Comparison of ENCODE assay signal across 8 mouse cellular contexts in genomic region chr2:131171401-131172104, GRCm38 (mm10). TPM values are rescaled to one million over a fixed set of nuclear protein-coding genes. Genes with fewer than 3 reads are reported as not detected.
DNase-seq lines count a peak whose midpoint lies in the region; ATAC-seq and TF ChIP-seq lines count a peak whose summit lies in the region.

No protein-coding gene starts in this region.

- peak overlapping the region; percentile 28 to 55 for H3K4me3 ChIP-seq in ES-E14 (ENCODE audit: insufficient read depth in 1 of 2, low read depth in 1 of 2, low read length in 2 of 2, poor library complexity in 1 of 2, severe bottlenecking in 1 of 2)
- peak overlapping the region; percentile 38; the same call in 1 of the 2 replicates for H3K4me3 ChIP-seq in heart, adult 2 months
- H3K4me3 ChIP-seq in kidney, adult 2 months (ENCODE audit: insufficient read depth, low read depth, low read length), result peak overlapping the region; percentile 16; the same call in 1 of the 2 replicates
- peak overlapping the region; percentile 33 for H3K4me3 ChIP-seq in limb, embryonic 12.5 days (replicated peaks)
- no peak overlapping the region for H3K4me3 ChIP-seq in midbrain, embryonic 16.5 days (ENCODE audit: low read depth, low read length)
- peak overlapping the region; percentile 17; the same call in 1 of the 2 replicates for H3K4me3 ChIP-seq in stomach, embryonic 16.5 days (replicated peaks; ENCODE audit: low read length)

- TF ChIP-seq POLR2A in heart, adult 2 months (IDR thresholded peaks at IDR 0.05; ENCODE audit: insufficient read depth, low read depth, low read length), result no peak
- no peak for TF ChIP-seq POLR2A in kidney, adult 2 months (IDR thresholded peaks at IDR 0.05; ENCODE audit: low read depth, low read length)

- H3K4me1 ChIP-seq in ES-E14 (ENCODE audit: control insufficient read depth in 2 of 2, insufficient read depth in 2 of 2, low read length in 2 of 2, poor library complexity in 1 of 2), result peaks cover 4 to 10% of the 10 kb centered on the region in 2 experiments
- peaks cover 3% of the 10 kb centered on the region; the same call in 1 of the 2 replicates for H3K4me1 ChIP-seq in heart, adult 2 months (ENCODE audit: control insufficient read depth, insufficient read depth, low read length)
- peaks cover 17% of the 10 kb centered on the region; the same call in 1 of the 2 replicates for H3K4me1 ChIP-seq in kidney, adult 2 months (ENCODE audit: control insufficient read depth, insufficient read depth, low read length)
- peaks cover 17% of the 10 kb centered on the region for H3K4me1 ChIP-seq in limb, embryonic 12.5 days (replicated peaks)
- H3K4me1 ChIP-seq in midbrain, embryonic 16.5 days (ENCODE audit: control insufficient read depth, insufficient read depth, low read length), result peaks cover 30% of the 10 kb centered on the region
- H3K4me1 ChIP-seq in stomach, embryonic 16.5 days (ENCODE audit: control insufficient read depth, insufficient read depth, low read length), result peaks cover 32% of the 10 kb centered on the region; the same call in 1 of the 2 replicates

- no peaks in the 10 kb centered on the region for H3K79me2 ChIP-seq in heart, adult 2 months (replicated peaks; ENCODE audit: control insufficient read depth, insufficient read depth, low read length)

- peak overlapping the region; percentile 29; the same call in 1 of the 2 replicates for H3K9ac ChIP-seq in ES-E14 (ENCODE audit: insufficient read depth, low read depth, low read length, poor library complexity, severe bottlenecking)
- no peak overlapping the region for H3K9ac ChIP-seq in heart, adult 2 months (ENCODE audit: low read depth, low read length)
- H3K9ac ChIP-seq in limb, embryonic 12.5 days (replicated peaks), result no peak overlapping the region; the same call in 1 of the 2 replicates
- H3K9ac ChIP-seq in midbrain, embryonic 16.5 days (ENCODE audit: low read depth, low read length), result no peak overlapping the region
- H3K9ac ChIP-seq in stomach, embryonic 16.5 days (ENCODE audit: low read length), result 0 out of 2 replicates have a peak overlapping the region, but pooled peaks have one; percentile 42

- TF ChIP-seq CTCF in heart, adult 2 months (IDR thresholded peaks at IDR 0.05), result peak; percentile 60
- 0 out of 2 replicates have a peak, but pooled peaks have one; percentile 12 for TF ChIP-seq CTCF in kidney, adult 2 months (conservative IDR thresholded peaks at IDR 0.05; ENCODE audit: insufficient read depth, insufficient read length, low read depth, low read length)

- TF ChIP-seq EP300 in heart, adult 2 months (IDR thresholded peaks at IDR 0.05; ENCODE audit: insufficient read depth, low read depth, low read length), result no peak

- intact Hi-C loops in heart, adult 2 months (cut with DNase I), result loop anchor here (1.0 to 10.0 kb wide), 2 partner anchors 11 to 337 kb away; partner anchors contain the start of gene 1700037H04Rik

- WGBS in heart, adult 2 months, result 52% methylated on average over 43 of the region's 43 CpGs
- 40% methylated on average over 43 of the region's 43 CpGs for WGBS in kidney, adult 2 months
- WGBS in limb, embryonic 12.5 days, result 3% methylated on average over 43 of the region's 43 CpGs
- 10% methylated on average over 43 of the region's 43 CpGs for WGBS in midbrain, embryonic 16.5 days
- 17% methylated on average over 43 of the region's 43 CpGs for WGBS in stomach, embryonic 16.5 days

- ATAC-seq in limb, embryonic 12.5 days (ENCODE audit: insufficient number of reproducible peaks, insufficient read depth, low FRiP score, low TSS enrichment, low read depth), result no peak
- no peak for ATAC-seq in midbrain, embryonic 16.5 days
- ATAC-seq in stomach, embryonic 16.5 days (ENCODE audit: insufficient read depth, low FRiP score), result peak; percentile 27; the same call in 1 of the 2 replicates

- DNase-seq in ES-E14 (ENCODE audit: low read depth, low spot score) (no peak), adipocyte (ENCODE audit: low spot score) (no peak)
- peak; percentile 53 for DNase-seq in cerebellum, adult 8-10 months
- peak; percentile 78 to 79 for DNase-seq in heart, adult 2 months
- DNase-seq in kidney, adult 2 months, result peak; percentile 87

- in situ Hi-C loops in ES-E14 (cut with MboI; ENCODE audit: low sequenced_read_pairs in 2 of 2, unreplicated experiment in 2 of 2), result no loop called here

- no peaks in the 10 kb centered on the region for H3K27me3 ChIP-seq in heart, adult 2 months (ENCODE audit: control insufficient read depth, insufficient read depth, low read length)
- H3K27me3 ChIP-seq in kidney, adult 2 months (replicated peaks; ENCODE audit: control insufficient read depth, insufficient read depth, low read length), result no peaks in the 10 kb centered on the region
- peaks cover 54% of the 10 kb centered on the region for H3K27me3 ChIP-seq in limb, embryonic 12.5 days
- H3K27me3 ChIP-seq in midbrain, embryonic 16.5 days (ENCODE audit: control insufficient read depth, insufficient read depth, low read depth, low read length), result peaks cover 23% of the 10 kb centered on the region
- peaks cover 5% of the 10 kb centered on the region; the same call in 1 of the 2 replicates for H3K27me3 ChIP-seq in stomach, embryonic 16.5 days (ENCODE audit: control insufficient read depth, insufficient read depth, low read length)

- peak overlapping the region; percentile 60 for H3K4me2 ChIP-seq in limb, embryonic 12.5 days
- H3K4me2 ChIP-seq in midbrain, embryonic 16.5 days (ENCODE audit: low read length), result peak overlapping the region; percentile 22
- H3K4me2 ChIP-seq in stomach, embryonic 16.5 days (ENCODE audit: low read depth, low read length), result peak overlapping the region; percentile 44

- H3K27ac ChIP-seq in ES-E14 (ENCODE audit: insufficient read depth, low read depth, low read length, poor library complexity, severe bottlenecking), result no peak overlapping the region
- no peak overlapping the region for H3K27ac ChIP-seq in heart, adult 2 months
- no peak overlapping the region for H3K27ac ChIP-seq in kidney, adult 2 months (ENCODE audit: insufficient read depth, low read depth, low read length)
- H3K27ac ChIP-seq in limb, embryonic 12.5 days, result no peak overlapping the region
- H3K27ac ChIP-seq in midbrain, embryonic 16.5 days (ENCODE audit: low read length), result no peak overlapping the region
- H3K27ac ChIP-seq in stomach, embryonic 16.5 days (ENCODE audit: low read length), result no peak overlapping the region

- no peaks in the 10 kb centered on the region for H3K9me3 ChIP-seq in ES-E14 (ENCODE audit: control insufficient read depth, insufficient read depth, low read depth, low read length)
- H3K9me3 ChIP-seq in limb, embryonic 12.5 days, result peaks cover 5% of the 10 kb centered on the region; the same call in 1 of the 2 replicates
- no peaks in the 10 kb centered on the region for H3K9me3 ChIP-seq in midbrain, embryonic 16.5 days (replicated peaks; ENCODE audit: control insufficient read depth, low read length, poor library complexity, severe bottlenecking)
- no peaks in the 10 kb centered on the region for H3K9me3 ChIP-seq in stomach, embryonic 16.5 days (replicated peaks; ENCODE audit: control insufficient read depth, low read length)

- H3K36me3 ChIP-seq in ES-E14 (ENCODE audit: control insufficient read depth, insufficient read depth, low read length, poor library complexity, severe bottlenecking), result no peaks in the 10 kb centered on the region
- H3K36me3 ChIP-seq in heart, adult 2 months (ENCODE audit: control insufficient read depth, insufficient read depth, low read length), result no peaks in the 10 kb centered on the region
- H3K36me3 ChIP-seq in kidney, adult 2 months (ENCODE audit: control insufficient read depth, insufficient read depth, low read length), result no peaks in the 10 kb centered on the region
- peaks cover 5% of the 10 kb centered on the region; the same call in 1 of the 2 replicates for H3K36me3 ChIP-seq in limb, embryonic 12.5 days
- H3K36me3 ChIP-seq in midbrain, embryonic 16.5 days (ENCODE audit: control insufficient read depth, insufficient read depth, low read length), result peaks cover 3% of the 10 kb centered on the region; the same call in 1 of the 2 replicates
- no peaks in the 10 kb centered on the region for H3K36me3 ChIP-seq in stomach, embryonic 16.5 days (ENCODE audit: control insufficient read depth, insufficient read depth, low read length)

RNA-seq across cellular contexts. Expression of gene Cenpb, which starts 8.3 kb away (rescaled TPM):
- total RNA-seq in ES-E14 (2012; rRNA removed), result 30.0 and 38.5 TPM in 2 replicates
- 10 to 100 TPM; 71.9 to 92.6 TPM for total RNA-seq in heart, adult 2 months (2021)
- polyA plus RNA-seq in heart, adult 2 months (2012; rRNA removed), result 57.1 and 58.5 TPM in 2 replicates
- polyA plus RNA-seq in kidney, adult 2 months (2012; rRNA removed), result 95.3 and 105 TPM in 2 replicates
- 11.8 and 14.9 TPM in 2 replicates for polyA plus RNA-seq in limb, embryonic 12.5 days (2016; fragmentation: Nextera tagmentation; extraction: Ambion mirVana)
- polyA plus RNA-seq in midbrain, embryonic 16.5 days (2015; fragmentation: Nextera tagmentation; extraction: Ambion mirVana), result 11.1 and 11.7 TPM in 2 replicates
- polyA plus RNA-seq in stomach, embryonic 16.5 days (2015; fragmentation: Nextera tagmentation; extraction: Ambion mirVana), result 9.2 and 10.4 TPM in 2 replicates

RNA-seq across cellular contexts. Expression of gene 1700037H04Rik, which starts 11.7 kb away (rescaled TPM):
- total RNA-seq in ES-E14 (2012; rRNA removed), result 61.6 and 69.0 TPM in 2 replicates
- total RNA-seq in heart, adult 2 months (2021), result 10 to 100 TPM in 1 of 2 experiments, 1 to 10 TPM in 1; 9.8 to 11.3 TPM
- polyA plus RNA-seq in heart, adult 2 months (2012; rRNA removed), result 33.6 and 48.9 TPM in 2 replicates
- 107 and 112 TPM in 2 replicates for polyA plus RNA-seq in kidney, adult 2 months (2012; rRNA removed)
- polyA plus RNA-seq in limb, embryonic 12.5 days (2016; fragmentation: Nextera tagmentation; extraction: Ambion mirVana), result 58.2 and 62.2 TPM in 2 replicates
- 74.0 and 74.1 TPM in 2 replicates for polyA plus RNA-seq in midbrain, embryonic 16.5 days (2015; fragmentation: Nextera tagmentation; extraction: Ambion mirVana)
- polyA plus RNA-seq in stomach, embryonic 16.5 days (2015; fragmentation: Nextera tagmentation; extraction: Ambion mirVana), result 73.0 and 78.4 TPM in 2 replicates

RNA-seq across cellular contexts. Expression of gene Cdc25b, which starts 15.2 kb away (rescaled TPM):
- 9.7 and 16.4 TPM in 2 replicates for total RNA-seq in ES-E14 (2012; rRNA removed)
- total RNA-seq in heart, adult 2 months (2021), result 10 to 100 TPM in 1 of 2 experiments, 1 to 10 TPM in 1; 4.3 to 10.3 TPM
- 9.8 and 12.5 TPM in 2 replicates for polyA plus RNA-seq in heart, adult 2 months (2012; rRNA removed)
- polyA plus RNA-seq in kidney, adult 2 months (2012; rRNA removed), result 12.9 TPM in 2 replicates
- 55.4 and 55.5 TPM in 2 replicates for polyA plus RNA-seq in limb, embryonic 12.5 days (2016; fragmentation: Nextera tagmentation; extraction: Ambion mirVana)
- 16.2 and 18.5 TPM in 2 replicates for polyA plus RNA-seq in midbrain, embryonic 16.5 days (2015; fragmentation: Nextera tagmentation; extraction: Ambion mirVana)
- 72.3 and 72.8 TPM in 2 replicates for polyA plus RNA-seq in stomach, embryonic 16.5 days (2015; fragmentation: Nextera tagmentation; extraction: Ambion mirVana)

RNA-seq across cellular contexts. Expression of gene Spef1, which starts 15.5 kb away (rescaled TPM):
- total RNA-seq in ES-E14 (2012; rRNA removed), result 1.5 and 1.6 TPM in 2 replicates
- 1 to 10 TPM; 4.4 to 5.2 TPM for total RNA-seq in heart, adult 2 months (2021)
- polyA plus RNA-seq in heart, adult 2 months (2012; rRNA removed), result 3.3 and 4.0 TPM in 2 replicates
- 4.6 and 5.2 TPM in 2 replicates for polyA plus RNA-seq in kidney, adult 2 months (2012; rRNA removed)
- 4.5 and 5.5 TPM in 2 replicates for polyA plus RNA-seq in limb, embryonic 12.5 days (2016; fragmentation: Nextera tagmentation; extraction: Ambion mirVana)
- polyA plus RNA-seq in midbrain, embryonic 16.5 days (2015; fragmentation: Nextera tagmentation; extraction: Ambion mirVana), result 9.5 and 11.2 TPM in 2 replicates
- polyA plus RNA-seq in stomach, embryonic 16.5 days (2015; fragmentation: Nextera tagmentation; extraction: Ambion mirVana), result 3.6 and 4.8 TPM in 2 replicates

RNA-seq across cellular contexts. Expression of gene Ap5s1, which starts 35.3 kb away (rescaled TPM):
- 7.9 and 8.7 TPM in 2 replicates for total RNA-seq in ES-E14 (2012; rRNA removed)
- 10 to 100 TPM; 33.1 to 41.7 TPM for total RNA-seq in heart, adult 2 months (2021)
- polyA plus RNA-seq in heart, adult 2 months (2012; rRNA removed), result 71.4 and 121 TPM in 2 replicates
- 48.5 and 51.6 TPM in 2 replicates for polyA plus RNA-seq in kidney, adult 2 months (2012; rRNA removed)
- 23.3 and 26.7 TPM in 2 replicates for polyA plus RNA-seq in limb, embryonic 12.5 days (2016; fragmentation: Nextera tagmentation; extraction: Ambion mirVana)
- polyA plus RNA-seq in midbrain, embryonic 16.5 days (2015; fragmentation: Nextera tagmentation; extraction: Ambion mirVana), result 33.0 and 34.7 TPM in 2 replicates
- polyA plus RNA-seq in stomach, embryonic 16.5 days (2015; fragmentation: Nextera tagmentation; extraction: Ambion mirVana), result 25.7 and 26.4 TPM in 2 replicates

Comparison
In these comparisons a context has a peak if more than half of its experiments do, and no peak if none do; other contexts are left out.
1. DNase-seq: peak in cerebellum, adult 8-10 months (single experiment), heart, adult 2 months (2 of 2) and kidney, adult 2 months (single experiment); none in ES-E14 (single experiment) and adipocyte (single experiment).
2. H3K9ac ChIP-seq: peak in ES-E14 (single experiment) and stomach, embryonic 16.5 days (single experiment); none in heart, adult 2 months (single experiment), limb, embryonic 12.5 days (single experiment) and midbrain, embryonic 16.5 days (single experiment).
3. Peak in every context shown above with its lines, with median percentiles within 50 percentile points of each other: H3K4me2 ChIP-seq.